Mouse (Mus musculus): ENCODE measurements around the gene Cacng4. TPM values are rescaled to one million over a fixed set of nuclear protein-coding genes. Genes with fewer than 3 reads are reported as not detected.

The Cacng4 gene
- total RNA-seq, 2 experiments from 2014 or later, result 0.08 TPM; not detected in 1

GRCm38 (mm10) chr11:107716332-107716938 lies 77.9 kb downstream of the Cacng4 start, which contains the start of gene Cacng1:
TSS of gene Cacng1 (minus strand) at chr11:107716522.
- peak; percentile 66 for DNase-seq

GRCm38 (mm10) chr11:107714368-107714767 lies 80.0 kb downstream of the Cacng4 start:
- peak; percentile 66 for DNase-seq

GRCm38 (mm10) chr11:107710379-107710778 lies 84.0 kb downstream of the Cacng4 start:
- DNase-seq, result no peak

DNA sequence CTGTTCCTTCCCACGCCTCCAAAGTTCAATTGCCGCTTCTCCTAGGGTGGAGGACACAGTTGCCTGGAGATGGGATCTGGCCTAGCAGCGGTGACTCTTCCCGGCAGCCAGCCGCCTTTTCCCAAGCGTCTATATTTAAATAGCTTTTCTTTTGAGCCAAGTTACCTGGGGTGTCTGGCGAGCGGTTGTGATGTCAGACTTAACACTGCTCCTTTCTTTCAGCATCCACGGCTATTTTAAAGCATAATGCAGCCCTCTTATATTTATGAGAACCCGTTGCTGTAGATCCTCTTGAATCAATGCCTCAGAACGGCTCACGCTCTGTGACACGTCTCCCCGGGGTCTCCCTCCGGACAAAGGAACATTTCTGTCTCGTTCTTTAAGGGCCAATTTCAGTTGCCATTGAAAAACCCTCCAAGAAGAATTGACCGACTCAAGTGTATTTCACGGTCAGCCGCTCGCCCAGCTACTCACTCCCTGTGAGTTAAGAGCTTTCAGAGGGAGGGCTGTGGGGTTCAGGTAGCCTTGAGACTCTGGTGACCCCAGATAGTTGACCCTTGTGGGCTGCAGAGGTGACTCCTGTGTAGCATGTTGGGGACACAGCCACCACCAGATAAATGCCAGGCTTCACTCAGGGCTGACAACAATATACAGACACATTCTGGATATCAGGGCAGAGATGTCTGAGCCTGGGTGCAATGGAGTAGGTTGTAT lies 86.3 kb downstream of the Cacng4 start:
- DNase-seq, result no peak

DNA sequence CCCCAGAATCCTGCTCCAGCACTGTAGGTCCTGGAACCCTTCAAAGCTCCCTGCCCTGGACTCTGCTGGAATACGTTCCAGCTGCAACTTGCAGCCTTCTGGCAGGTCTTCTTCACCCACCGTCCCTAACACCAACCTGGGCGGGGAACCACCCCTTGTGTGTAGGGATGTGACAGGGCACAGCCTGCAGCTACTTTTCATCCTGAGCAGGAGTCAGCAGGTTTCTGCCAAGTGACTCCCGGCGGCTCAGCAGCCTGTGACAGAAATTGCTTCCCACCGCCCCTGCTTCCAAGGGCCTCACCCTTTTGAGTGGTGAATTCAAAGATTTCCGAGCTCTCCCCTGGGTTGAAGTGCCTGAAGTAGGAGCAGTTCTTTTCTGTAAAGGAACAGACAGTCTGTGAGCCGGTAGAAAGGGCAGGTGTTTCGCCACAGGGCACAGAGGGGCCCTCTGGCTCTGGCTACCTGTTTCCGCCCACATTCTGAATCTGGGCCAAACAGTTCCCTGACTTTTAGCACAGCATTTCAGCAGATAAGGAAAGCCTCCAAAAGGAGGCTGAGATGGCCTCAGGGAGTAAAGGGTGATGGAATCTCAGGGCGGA lies 88.8 kb downstream of the Cacng4 start:
- DNase-seq, result no peak

- no peak for DNase-seq
Measured at GRCm38 (mm10) chr11:107705060-107705459, 89.3 kb downstream of the Cacng4 start.

DNA sequence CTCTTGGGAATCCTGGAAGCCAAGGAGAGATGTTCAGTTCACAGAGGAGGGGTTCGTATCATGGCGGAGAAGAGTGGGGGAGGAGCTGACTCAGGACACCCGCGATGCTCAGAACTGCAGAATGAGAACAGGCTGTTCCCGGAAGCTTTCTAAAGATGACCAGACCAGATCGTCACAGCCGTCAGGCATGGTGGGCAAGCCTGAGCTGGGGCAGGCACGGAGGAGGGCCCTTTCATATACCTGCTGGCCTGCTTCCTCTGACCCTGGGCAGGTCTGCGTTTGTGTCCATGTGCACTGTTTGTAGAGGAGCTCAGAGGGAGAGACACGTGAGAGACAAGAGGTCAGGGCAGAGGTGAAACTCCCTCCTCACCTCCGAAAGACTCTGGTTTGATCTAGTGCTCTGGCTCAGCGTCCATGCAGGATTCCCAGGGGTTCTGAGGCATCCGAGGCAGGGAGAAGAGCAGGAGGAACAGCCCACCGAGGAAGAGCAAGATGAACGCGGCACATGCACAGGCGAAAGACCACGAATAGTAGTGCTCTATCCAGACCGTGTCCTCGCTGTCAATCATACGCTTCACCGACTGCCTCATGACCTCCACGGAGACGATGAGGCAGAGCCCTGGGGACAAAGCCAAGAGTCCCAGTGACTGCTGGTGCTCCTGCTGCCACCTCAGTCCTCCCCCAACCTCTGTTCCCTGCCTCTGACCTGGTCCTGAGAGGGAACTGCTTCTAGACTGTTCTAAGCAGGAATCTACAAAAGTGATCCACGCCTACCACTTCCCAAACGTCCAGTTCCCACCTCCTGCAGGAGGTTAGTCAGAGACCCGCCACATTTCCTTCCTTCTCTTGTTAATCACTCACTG lies 90.9 kb downstream of the Cacng4 start:
- peak; percentile 35 for DNase-seq

GRCm38 (mm10) chr11:107699967-107700366 lies 94.4 kb downstream of the Cacng4 start:
- no peak for DNase-seq

DNA sequence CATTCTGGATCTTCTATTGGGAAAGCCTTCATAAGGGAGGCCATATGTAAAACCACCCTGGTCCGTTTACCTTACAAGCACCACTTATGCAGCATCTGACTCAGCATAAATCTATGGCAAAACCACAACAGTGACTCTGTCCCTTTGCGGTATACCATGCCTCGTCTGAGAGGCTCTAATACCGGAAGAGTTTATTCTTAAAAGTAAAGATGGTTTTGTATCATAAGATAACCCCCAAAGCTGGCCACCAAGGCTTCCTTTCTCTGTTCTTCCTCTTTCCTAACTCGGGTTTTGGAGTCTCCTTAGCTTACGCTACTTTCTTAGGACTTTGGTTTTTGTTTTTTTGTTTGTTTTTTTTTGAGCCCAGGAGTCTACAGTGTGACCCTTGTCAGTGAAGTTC lies 101.0 kb downstream of the Cacng4 start:
- DNase-seq, result no peak

DNA sequence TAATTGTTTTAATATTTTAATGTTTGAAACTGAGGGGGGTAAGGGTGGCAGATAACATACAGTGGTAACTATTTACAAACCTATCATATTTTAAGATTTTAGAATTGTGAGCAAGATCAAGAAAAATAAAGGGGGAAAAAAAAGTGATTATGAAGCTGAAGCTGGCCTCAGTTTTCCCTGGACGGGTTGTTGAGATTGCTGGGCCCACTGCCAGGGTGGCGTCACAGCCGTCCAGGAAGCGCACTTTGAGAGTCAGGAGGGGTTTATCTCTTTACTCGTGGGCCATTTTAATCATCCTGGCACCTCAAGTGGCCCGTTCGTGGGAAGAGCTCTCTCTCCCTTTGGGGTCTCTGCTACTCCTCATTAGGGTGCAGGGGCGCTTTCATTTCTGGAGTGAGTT lies 102.8 kb downstream of the Cacng4 start:
- no peak for DNase-seq

DNA sequence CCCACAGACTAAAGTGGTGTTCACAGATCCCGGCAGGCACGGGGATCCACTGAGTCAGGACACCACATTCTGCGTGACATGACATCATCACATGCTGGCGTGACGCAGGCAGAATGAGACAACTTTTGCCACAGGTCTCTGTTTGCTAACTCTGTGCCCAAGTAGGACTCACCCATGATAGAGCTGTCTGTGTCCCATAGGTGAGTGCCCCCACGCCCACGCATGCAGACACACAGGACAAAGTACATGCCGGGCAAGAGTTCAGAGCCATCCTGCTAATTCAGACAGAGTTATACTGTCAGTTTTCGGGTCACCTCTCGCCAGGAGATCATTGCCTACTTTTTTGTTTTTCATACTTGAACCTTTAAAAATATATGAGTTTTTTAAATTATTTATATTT lies 105.9 kb downstream of the Cacng4 start:
- DNase-seq, result no peak

GRCm38 (mm10) chr11:107686290-107686689 lies 108.1 kb downstream of the Cacng4 start:
- no peak for DNase-seq

DNA sequence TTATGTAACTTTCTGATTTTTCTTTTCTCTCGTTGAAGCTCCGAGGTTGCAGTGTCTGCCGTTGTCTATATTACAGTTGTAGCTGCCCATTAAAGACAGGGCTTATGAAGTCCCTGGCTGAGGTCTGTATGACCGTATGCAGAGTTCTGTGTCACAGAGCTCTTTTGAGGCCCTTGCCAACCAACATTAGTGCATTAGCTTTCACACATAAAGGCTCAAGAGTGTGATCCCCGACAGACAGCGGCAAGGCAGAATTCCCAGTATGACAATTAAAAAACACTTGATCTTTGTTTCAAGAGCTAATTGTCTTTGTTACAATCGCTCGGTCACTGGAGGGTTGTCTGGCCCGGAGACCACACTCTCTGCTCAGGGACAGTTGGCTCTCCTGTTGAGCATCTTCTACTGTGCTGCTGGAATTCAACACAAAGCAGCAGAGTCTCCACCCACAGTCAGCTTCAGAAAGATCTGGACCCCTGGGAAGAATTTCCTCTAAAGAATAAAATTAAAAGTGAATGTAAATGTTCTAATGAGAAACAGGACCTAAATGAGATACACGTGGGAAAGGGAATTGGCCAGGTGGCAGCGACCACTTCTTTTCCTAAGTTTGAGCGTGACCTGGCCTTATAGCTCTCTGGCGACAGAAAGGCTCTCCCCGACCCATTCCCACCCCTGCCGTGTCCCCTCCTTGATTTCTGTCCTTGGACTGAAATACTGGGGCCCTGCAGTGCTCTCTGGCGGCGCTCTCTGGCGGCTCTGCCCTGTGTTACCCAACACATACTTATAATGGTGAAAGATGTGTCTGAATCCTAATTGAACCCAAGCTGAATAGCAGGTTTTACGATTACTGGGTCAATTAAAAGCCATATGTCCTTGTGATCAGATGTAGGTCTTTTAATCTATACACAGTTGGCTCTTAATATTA lies 110.6 kb downstream of the Cacng4 start:
- DNase-seq, result no peak

DNA sequence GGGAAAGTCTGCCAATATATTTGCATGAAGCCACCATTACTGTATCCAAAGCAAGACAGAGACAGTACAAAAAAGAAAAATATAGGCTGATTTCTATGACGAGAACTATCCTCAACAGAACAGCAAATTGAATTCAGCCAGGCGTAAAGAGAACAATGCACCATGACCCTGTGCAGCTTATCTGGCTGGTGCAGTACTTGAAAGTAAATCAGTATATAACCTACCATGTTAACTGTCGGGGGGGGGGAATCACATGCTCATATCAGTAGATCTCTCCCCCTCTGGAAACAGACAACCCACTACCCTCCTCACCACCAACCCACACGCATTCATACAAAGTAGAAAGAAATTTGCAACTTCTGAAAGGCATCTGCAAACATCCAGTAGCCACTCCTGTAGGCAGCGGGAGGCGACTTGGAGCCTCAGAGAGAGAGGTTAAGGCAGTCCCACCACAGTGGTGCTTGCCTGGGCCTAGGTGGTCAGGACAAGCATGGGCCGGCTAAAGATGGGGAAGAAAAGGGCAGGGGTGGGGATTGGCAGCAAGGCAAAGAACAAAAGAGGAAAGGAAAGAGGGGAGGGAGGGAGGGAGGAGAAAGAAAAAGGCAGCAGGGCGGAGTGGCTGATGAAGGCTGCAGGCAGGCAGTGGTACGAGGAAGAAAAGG lies 111.5 kb downstream of the Cacng4 start:
- no peak for DNase-seq

Other genes with a start within 250 kb of the Cacng4 start
- 10 to 100 TPM; 14.7 to 16.9 TPM for gene Helz, start 246.6 kb downstream of the Cacng4 start, total RNA-seq (2021)
- gene Cacng1, start 78.0 kb downstream of the Cacng4 start, total RNA-seq (2021), result 100 to 1,000 TPM; 226 to 264 TPM
- under 1 TPM in 1 of 2 experiments, not detected in 1; 0.08 TPM for gene Cacng5, start 120.5 kb upstream of the Cacng4 start, total RNA-seq (2021)